Mouse (Mus musculus): Measurements from ENCODE around the gene Arhgef11. TPM values are rescaled to one million over a fixed set of nuclear protein-coding genes. Genes with fewer than 3 reads are reported as not detected.

The Arhgef11 gene
- polyA plus RNA-seq, 1 experiment from 2014 or later: 3.2 TPM

Small RNAs within 50 kb of the gene (microRNA-seq; reads per million reads assigned to microRNA genes)
- not detected for gene Gm24109

Other genes starting within 250 kb of the Arhgef11 start
- gene Fcrl1, start 241.2 kb upstream of the Arhgef11 start, polyA plus RNA-seq (2015; fragmentation: Nextera tagmentation; extraction: Ambion mirVana): 0.81 and 1.3 TPM in 2 replicates
- not detected in 2 replicates for gene Fcrl5, start 181.8 kb upstream of the Arhgef11 start, polyA plus RNA-seq (2015; fragmentation: Nextera tagmentation; extraction: Ambion mirVana)
- 3.6 and 3.7 TPM in 2 replicates for gene Etv3, start 92.2 kb upstream of the Arhgef11 start, polyA plus RNA-seq (2015; fragmentation: Nextera tagmentation; extraction: Ambion mirVana)
- gene Lrrc71, start 131.1 kb downstream of the Arhgef11 start, polyA plus RNA-seq (2015; fragmentation: Nextera tagmentation; extraction: Ambion mirVana): 0.07 and 0.18 TPM in 2 replicates
- gene Ntrk1, start 177.6 kb downstream of the Arhgef11 start, polyA plus RNA-seq (2015; fragmentation: Nextera tagmentation; extraction: Ambion mirVana): 0.16 and 0.18 TPM in 2 replicates
- 0.01 TPM in 1 of 2 replicates, not detected in the other for gene Insrr, start 179.4 kb downstream of the Arhgef11 start, polyA plus RNA-seq (2015; fragmentation: Nextera tagmentation; extraction: Ambion mirVana)
- 6.0 and 6.5 TPM in 2 replicates for gene Pear1, start 206.7 kb downstream of the Arhgef11 start, polyA plus RNA-seq (2015; fragmentation: Nextera tagmentation; extraction: Ambion mirVana)
- gene Sh2d2a, start 229.2 kb downstream of the Arhgef11 start, polyA plus RNA-seq (2015; fragmentation: Nextera tagmentation; extraction: Ambion mirVana): 0.29 and 0.37 TPM in 2 replicates